Comparison of ENCODE assay signal across 30 mouse cellular contexts in genomic region chr14:86029401-86029800, GRCm38 (mm10).
"Had no signal": no experiment of that assay in that cellular context is flagged by ENCODE, and none has a peak within 500 bp of the region (broad histone marks: within the 10 kb centered on the region; RNA-seq: fewer than 3 reads in every experiment).

No protein-coding gene starts in this region.

- H3K36me3 ChIP-seq: heart, embryonic 12.5 days; heart, embryonic 13.5 days; heart, embryonic 15.5 days; hindbrain, embryonic 10.5 days; hindbrain, embryonic 12.5 days; hindbrain, embryonic 13.5 days; hindbrain, embryonic 15.5 days; intestine, embryonic 15.5 days; kidney, embryonic 15.5 days had no signal

- H3K27ac ChIP-seq: heart, embryonic 13.5 days; heart, embryonic 15.5 days; hindbrain, embryonic 10.5 days; hindbrain, embryonic 12.5 days; hindbrain, embryonic 13.5 days; hindbrain, embryonic 14.5 days; hindbrain, embryonic 15.5 days; hindbrain, postnatal 0 days; intestine, embryonic 15.5 days; kidney, embryonic 15.5 days; kidney, postnatal 0 days; layer of hippocampus, adult 2 months; left cerebral cortex, adult 2 months had no signal

- H3K9me3 ChIP-seq: heart, embryonic 12.5 days; heart, embryonic 13.5 days; heart, embryonic 15.5 days; hindbrain, embryonic 10.5 days; hindbrain, embryonic 12.5 days; hindbrain, embryonic 13.5 days; hindbrain, embryonic 15.5 days; intestine, embryonic 15.5 days; kidney, embryonic 15.5 days had no signal

- H3K4me1 ChIP-seq: heart, embryonic 12.5 days; heart, embryonic 13.5 days; heart, embryonic 15.5 days; hindbrain, embryonic 10.5 days; hindbrain, embryonic 12.5 days; hindbrain, embryonic 13.5 days; hindbrain, embryonic 15.5 days; intestine, embryonic 15.5 days; kidney, embryonic 15.5 days had no signal

- H3K9ac ChIP-seq: heart, embryonic 12.5 days; heart, embryonic 13.5 days; heart, embryonic 15.5 days; hindbrain, embryonic 12.5 days; hindbrain, embryonic 13.5 days; hindbrain, embryonic 14.5 days; hindbrain, embryonic 15.5 days; intestine, embryonic 15.5 days; kidney, embryonic 15.5 days had no signal

- DNase-seq: heart, postnatal 10 days; heart, postnatal 14 days; heart, postnatal 36 days; heart, postnatal 4 days; kidney, adult 11 months; kidney, adult 18-20 months; kidney, adult 2 months; kidney, adult 8-10 months; kidney, adult 9 months; kidney, postnatal 10 days; kidney, postnatal 14 days; kidney, postnatal 25 days; kidney, postnatal 36 days; kidney, postnatal 4 days; layer of hippocampus, adult 9-11 months; layer of hippocampus, postnatal 36 days had no signal

- H3K27me3 ChIP-seq: heart, embryonic 12.5 days; heart, embryonic 13.5 days; heart, embryonic 15.5 days; hindbrain, embryonic 12.5 days; hindbrain, embryonic 13.5 days; hindbrain, embryonic 15.5 days; intestine, embryonic 15.5 days; kidney, embryonic 15.5 days had no signal

- H3K4me3 ChIP-seq: heart, embryonic 12.5 days; heart, embryonic 13.5 days; heart, embryonic 15.5 days; hindbrain, embryonic 10.5 days; hindbrain, embryonic 12.5 days; hindbrain, embryonic 13.5 days; hindbrain, embryonic 15.5 days; intestine, embryonic 15.5 days; kidney, embryonic 15.5 days; layer of hippocampus, adult 2 months; left cerebral cortex, adult 2 months had no signal
